Mouse (Mus musculus) MEL-GATA-1-ER (cell line): ENCODE results near the gene Rbms1.
"Not testable (repeated sequence)": the region's sequence is repeated elsewhere in the genome, so short reads cannot be mapped to it uniquely, and the experiment has no call there.

ENCODE experiments used
- DNase-seq: peaks from one replicate; pipeline ENCODE4 v3.0.0-alpha.2; 2012; ENCODE audit warnings: low read depth; ENCODE audit errors: extremely low read depth

The Rbms1 gene

GRCm38 (mm10) chr2:60851057-60851718, 111.8 kb downstream of the Rbms1 start:
- no peak for DNase-seq

GRCm38 (mm10) chr2:60848478-60848877, 114.5 kb downstream of the Rbms1 start:
- DNase-seq = peak; percentile 43

- peak; percentile 27 for DNase-seq
Observed at GRCm38 (mm10) chr2:60847984-60848383, 115.0 kb downstream of the Rbms1 start.

- peak; percentile 23 for DNase-seq
Observed at GRCm38 (mm10) chr2:60845316-60845894, 117.6 kb downstream of the Rbms1 start.

- no peak for DNase-seq
Observed at GRCm38 (mm10) chr2:60844259-60844658, 118.7 kb downstream of the Rbms1 start.

GRCm38 (mm10) chr2:60843633-60844032, 119.4 kb downstream of the Rbms1 start:
- no peak for DNase-seq

- peak; percentile 51 for DNase-seq
Observed at GRCm38 (mm10) chr2:60842976-60843375, 120.0 kb downstream of the Rbms1 start.

- no peak for DNase-seq
Observed at GRCm38 (mm10) chr2:60840922-60841321, 122.1 kb downstream of the Rbms1 start.

GRCm38 (mm10) chr2:60839498-60839897, 123.5 kb downstream of the Rbms1 start:
- no peak for DNase-seq

GRCm38 (mm10) chr2:60838856-60839255, 124.1 kb downstream of the Rbms1 start:
- no peak for DNase-seq

GRCm38 (mm10) chr2:60837616-60838015, 125.4 kb downstream of the Rbms1 start:
- no peak for DNase-seq

GRCm38 (mm10) chr2:60836237-60836636, 126.8 kb downstream of the Rbms1 start:
- no peak for DNase-seq

GRCm38 (mm10) chr2:60834293-60834692, 128.7 kb downstream of the Rbms1 start:
- DNase-seq = no peak

- no peak for DNase-seq
Observed at GRCm38 (mm10) chr2:60832254-60832653, 130.7 kb downstream of the Rbms1 start.

GRCm38 (mm10) chr2:60830464-60830863, 132.5 kb downstream of the Rbms1 start:
- DNase-seq = not testable (repeated sequence)

- no peak for DNase-seq
Observed at GRCm38 (mm10) chr2:60828908-60829462, 134.0 kb downstream of the Rbms1 start.

- DNase-seq = no peak
Observed at GRCm38 (mm10) chr2:60827152-60827428, 135.9 kb downstream of the Rbms1 start.

GRCm38 (mm10) chr2:60826406-60827151, 136.4 kb downstream of the Rbms1 start:
- DNase-seq = no peak

GRCm38 (mm10) chr2:60825690-60826089, 137.3 kb downstream of the Rbms1 start:
- DNase-seq = no peak

GRCm38 (mm10) chr2:60821635-60822034, 141.4 kb downstream of the Rbms1 start:
- DNase-seq = no peak

GRCm38 (mm10) chr2:60818632-60819031, 144.4 kb downstream of the Rbms1 start:
- no peak for DNase-seq

GRCm38 (mm10) chr2:60816307-60816706, 146.7 kb downstream of the Rbms1 start:
- no peak for DNase-seq
